19 mouse cellular contexts compared by ENCODE assay signal in the genomic region with DNA sequence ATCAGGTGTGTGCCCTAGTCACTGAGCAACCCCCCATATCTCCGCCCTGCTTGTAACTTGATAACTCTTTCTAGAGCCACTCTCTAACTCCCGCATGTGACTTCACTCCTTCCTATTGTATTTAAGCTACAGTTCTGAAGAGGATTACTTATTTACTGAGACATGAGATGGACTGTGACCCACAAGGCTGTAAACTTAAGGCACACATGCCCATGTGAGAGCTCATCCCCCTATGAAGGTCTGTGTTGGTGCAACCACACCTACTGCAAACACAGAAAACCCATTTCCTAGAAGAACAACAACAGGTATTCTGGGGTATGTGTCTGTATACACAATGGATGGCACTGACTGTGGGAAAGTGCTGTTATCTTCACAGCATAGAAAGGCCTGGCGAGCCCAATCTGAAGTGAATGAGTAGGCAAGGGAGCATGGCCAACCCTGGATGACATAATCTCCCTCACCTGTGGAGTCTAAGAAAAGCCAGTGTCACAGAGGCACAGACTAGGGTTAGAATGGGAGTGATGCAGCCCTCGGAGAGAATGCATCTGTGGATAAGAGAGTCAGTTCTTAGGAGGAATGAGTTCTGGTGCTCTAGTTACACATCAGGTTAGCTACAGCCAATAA. TPM values are rescaled to one million over a fixed set of nuclear protein-coding genes. Genes with fewer than 3 reads are reported as not detected.
DNase-seq lines count a peak whose midpoint lies in the region; ATAC-seq and TF ChIP-seq lines count a peak whose summit lies in the region.
"Had no signal": no experiment of that assay in that cellular context is flagged by ENCODE, and none has a peak within 500 bp of the region (broad histone marks: within the 10 kb centered on the region; RNA-seq: fewer than 3 reads in every experiment).

No protein-coding gene starts in this region.

- H3K4me1 ChIP-seq in kidney, embryonic 16.5 days (ENCODE audit: insufficient read depth, low read length): peaks cover 8% of the 10 kb centered on the region; the same call in 1 of the 2 replicates
- H3K4me1 ChIP-seq in midbrain, embryonic 11.5 days (ENCODE audit: control insufficient read depth, insufficient read depth, low read length): peaks cover 3% of the 10 kb centered on the region
- H3K4me1 ChIP-seq in midbrain, postnatal 0 days (ENCODE audit: insufficient read depth, low read length): peaks cover 2% of the 10 kb centered on the region; the same call in 1 of the 2 replicates
- peaks cover 8% of the 10 kb centered on the region; the same call in 1 of the 2 replicates for H3K4me1 ChIP-seq in small intestine, adult 2 months (ENCODE audit: control insufficient read depth, insufficient read depth, insufficient read length, low read length)

- H3K9ac ChIP-seq in kidney, embryonic 16.5 days (replicated peaks; ENCODE audit: low read length): no peak overlapping the region
- H3K9ac ChIP-seq in midbrain, embryonic 11.5 days (ENCODE audit: low read length): no peak overlapping the region
- H3K9ac ChIP-seq in midbrain, postnatal 0 days (replicated peaks; ENCODE audit: low read length, poor library complexity, severe bottlenecking): no peak overlapping the region
- H3K9ac ChIP-seq: embryonic facial prominence, embryonic 13.5 days; forebrain, embryonic 12.5 days; heart, embryonic 13.5 days had no signal

- no peak overlapping the region for H3K4me3 ChIP-seq in kidney, embryonic 16.5 days (ENCODE audit: low read length)
- H3K4me3 ChIP-seq in midbrain, embryonic 11.5 days (ENCODE audit: low read depth, low read length): no peak overlapping the region
- H3K4me3 ChIP-seq in midbrain, postnatal 0 days (ENCODE audit: low read depth, low read length): no peak overlapping the region
- no peak overlapping the region for H3K4me3 ChIP-seq in small intestine, adult 2 months (ENCODE audit: low read depth, low read length)
- H3K4me3 ChIP-seq: embryonic facial prominence, embryonic 13.5 days; forebrain, embryonic 12.5 days; heart, embryonic 13.5 days had no signal

- H3K27ac ChIP-seq in kidney, embryonic 16.5 days (ENCODE audit: low read length): no peak overlapping the region
- H3K27ac ChIP-seq in midbrain, embryonic 11.5 days (ENCODE audit: low read depth, low read length): no peak overlapping the region
- no peak overlapping the region for H3K27ac ChIP-seq in midbrain, postnatal 0 days (ENCODE audit: low read depth, low read length)
- peak overlapping the region; percentile 39; the same call in 1 of the 2 replicates for H3K27ac ChIP-seq in small intestine, adult 2 months (ENCODE audit: insufficient read depth, low read depth, low read length)
- H3K27ac ChIP-seq: embryonic facial prominence, embryonic 13.5 days; forebrain, embryonic 12.5 days; heart, embryonic 13.5 days had no signal

- no peaks in the 10 kb centered on the region for H3K27me3 ChIP-seq in kidney, embryonic 16.5 days (ENCODE audit: insufficient read depth, low read length)
- no peaks in the 10 kb centered on the region for H3K27me3 ChIP-seq in midbrain, embryonic 11.5 days (ENCODE audit: control insufficient read depth, insufficient read depth, low read length)
- H3K27me3 ChIP-seq in midbrain, postnatal 0 days (ENCODE audit: insufficient read depth, low read length): no peaks in the 10 kb centered on the region
- H3K27me3 ChIP-seq in small intestine, adult 2 months (ENCODE audit: control insufficient read depth, insufficient read depth, low read length): no peaks in the 10 kb centered on the region
- H3K27me3 ChIP-seq: embryonic facial prominence, embryonic 13.5 days; forebrain, embryonic 12.5 days; heart, embryonic 13.5 days had no signal

- no peak overlapping the region for H3K4me2 ChIP-seq in kidney, embryonic 16.5 days (replicated peaks; ENCODE audit: low read depth, low read length)
- H3K4me2 ChIP-seq in midbrain, embryonic 11.5 days: no peak overlapping the region
- no peak overlapping the region for H3K4me2 ChIP-seq in midbrain, postnatal 0 days (ENCODE audit: low read depth, low read length, poor library complexity, severe bottlenecking)
- H3K4me2 ChIP-seq: embryonic facial prominence, embryonic 13.5 days; forebrain, embryonic 12.5 days; heart, embryonic 13.5 days had no signal

- TF ChIP-seq POLR2A in small intestine, adult 2 months (IDR thresholded peaks at IDR 0.05; ENCODE audit: low read depth, low read length): no peak

- WGBS in kidney, embryonic 16.5 days: 70% methylated on average over 4 of the region's 4 CpGs
- WGBS in midbrain, embryonic 11.5 days: 86% methylated on average over 4 of the region's 4 CpGs
- 87% methylated on average over 4 of the region's 4 CpGs for WGBS in midbrain, postnatal 0 days
- WGBS in small intestine, adult 2 months: 29% methylated on average over 4 of the region's 4 CpGs

- peak; percentile 75 for DNase-seq in heart, adult 11 months
- DNase-seq in heart, adult 9 months (ENCODE audit: low spot score in 2 of 2): no peak
- DNase-seq in kidney, postnatal 10 days: no peak
- DNase-seq in midbrain, embryonic 11.5 days (ENCODE audit: low spot score, missing footprints): peak; percentile 28
- no peak for DNase-seq in midbrain, postnatal 0 days (ENCODE audit: low spot score)
- no peak for DNase-seq in adrenal gland, adult 2 months
- DNase-seq: adrenal gland, postnatal 14 days; B cell, adult 2 months; cerebellum, adult 18-20 months; cerebellum, adult 9-11 months; cerebellum, postnatal 36 days; gastrocnemius, postnatal 14 days; heart, postnatal 36 days had no signal

- no peaks in the 10 kb centered on the region for H3K9me3 ChIP-seq in kidney, embryonic 16.5 days (ENCODE audit: low read length)
- no peaks in the 10 kb centered on the region for H3K9me3 ChIP-seq in midbrain, embryonic 11.5 days (ENCODE audit: control insufficient read depth, low read length)
- H3K9me3 ChIP-seq in midbrain, postnatal 0 days (ENCODE audit: low read length): no peaks in the 10 kb centered on the region
- H3K9me3 ChIP-seq: embryonic facial prominence, embryonic 13.5 days; forebrain, embryonic 12.5 days; heart, embryonic 13.5 days had no signal

- peak; percentile 39; the same call in 1 of the 2 replicates for ATAC-seq in kidney, embryonic 16.5 days (ENCODE audit: low FRiP score, low TSS enrichment)
- ATAC-seq in midbrain, embryonic 11.5 days (ENCODE audit: low FRiP score): no peak
- no peak for ATAC-seq in midbrain, postnatal 0 days (ENCODE audit: low FRiP score)
- ATAC-seq: forebrain, embryonic 16.5 days had no signal

- TF ChIP-seq CTCF in midbrain, postnatal 0 days (IDR thresholded peaks at IDR 0.05): no peak
- no peak for TF ChIP-seq CTCF in small intestine, adult 2 months (IDR thresholded peaks at IDR 0.05; ENCODE audit: extremely low read depth, insufficient read length, insufficient replicate concordance, low read depth, low read length)

- H3K36me3 ChIP-seq in kidney, embryonic 16.5 days (ENCODE audit: insufficient read depth, low read length): no peaks in the 10 kb centered on the region
- no peaks in the 10 kb centered on the region for H3K36me3 ChIP-seq in midbrain, embryonic 11.5 days (ENCODE audit: control insufficient read depth, insufficient read depth, low read length)
- 0 out of 2 replicates have a peak, but pooled peaks cover 4% of the 10 kb centered on the region for H3K36me3 ChIP-seq in midbrain, postnatal 0 days (ENCODE audit: insufficient read depth, low read length)
- peaks cover 3% of the 10 kb centered on the region; the same call in 1 of the 2 replicates for H3K36me3 ChIP-seq in small intestine, adult 2 months (ENCODE audit: control insufficient read depth, insufficient read depth, low read length)
- H3K36me3 ChIP-seq: embryonic facial prominence, embryonic 13.5 days had no signal

RNA-seq across cellular contexts. Expression of a gene that starts 6.1 kb away (rescaled TPM):
- 12.3 and 17.0 TPM in 2 replicates for polyA plus RNA-seq in kidney, embryonic 16.5 days (2015; fragmentation: Nextera tagmentation; extraction: Ambion mirVana)
- polyA plus RNA-seq in midbrain, embryonic 11.5 days (2014; fragmentation: Nextera tagmentation; extraction: Ambion mirVana): 23.3 and 27.0 TPM in 2 replicates
- total RNA-seq in midbrain, postnatal 0 days (2014; rRNA removed): 66.4 and 88.7 TPM in 2 replicates
- polyA plus RNA-seq in midbrain, postnatal 0 days (2015; fragmentation: Nextera tagmentation; extraction: Ambion mirVana): 50.9 and 55.4 TPM in 2 replicates
- 16.4 and 28.4 TPM in 2 replicates for polyA plus RNA-seq in small intestine, adult 2 months (2012; rRNA removed)
- total RNA-seq in adrenal gland, adult 2 months (2021): 10 to 100 TPM; 44.3 to 65.6 TPM
- 23.4 and 27.5 TPM in 2 replicates for polyA plus RNA-seq in adrenal gland, adult 2 months (2012; rRNA removed)

RNA-seq across cellular contexts. Expression of a gene that starts 39.3 kb away (rescaled TPM):
- polyA plus RNA-seq in kidney, embryonic 16.5 days (2015; fragmentation: Nextera tagmentation; extraction: Ambion mirVana): 51.4 and 54.5 TPM in 2 replicates
- polyA plus RNA-seq in midbrain, embryonic 11.5 days (2014; fragmentation: Nextera tagmentation; extraction: Ambion mirVana): 86.4 and 97.2 TPM in 2 replicates
- total RNA-seq in midbrain, postnatal 0 days (2014; rRNA removed): 54.0 and 86.2 TPM in 2 replicates
- polyA plus RNA-seq in midbrain, postnatal 0 days (2015; fragmentation: Nextera tagmentation; extraction: Ambion mirVana): 19.8 and 27.1 TPM in 2 replicates
- 2.9 and 7.3 TPM in 2 replicates for polyA plus RNA-seq in small intestine, adult 2 months (2012; rRNA removed)
- total RNA-seq in adrenal gland, adult 2 months (2021): 10 to 100 TPM; 32.9 to 63.1 TPM
- polyA plus RNA-seq in adrenal gland, adult 2 months (2012; rRNA removed): 8.8 and 11.6 TPM in 2 replicates

Comparison
In these comparisons a context has a peak if more than half of its experiments do, and no peak if none do; other contexts are left out.
1. DNase-seq: peak in heart, adult 11 months (single experiment) and midbrain, embryonic 11.5 days (single experiment); none in heart, adult 9 months (0 of 2), kidney, postnatal 10 days (single experiment), midbrain, postnatal 0 days (single experiment) and adrenal gland, adult 2 months (single experiment).